Mouse (Mus musculus): ENCODE measurements around the gene Sars2. TPM values are rescaled to one million over a fixed set of nuclear protein-coding genes. Genes with fewer than 3 reads are reported as not detected.

The Sars2 gene
- total RNA-seq, 2 experiments from 2014 or later, result 25.0 to 27.0 TPM

Other genes with a start within 250 kb of the Sars2 start
- not detected for gene Ifnl2, start 231.5 kb upstream of the Sars2 start, total RNA-seq (2021)
- not detected for gene Ifnl3, start 219.2 kb upstream of the Sars2 start, total RNA-seq (2021)
- 100 to 1,000 TPM in 1 of 2 experiments, not detected in 1; 117 TPM for gene Sycn, start 201.1 kb upstream of the Sars2 start, total RNA-seq (2021)
- not detected for gene Nccrp1, start 194.7 kb upstream of the Sars2 start, total RNA-seq (2021)
- gene Samd4b, start 143.8 kb upstream of the Sars2 start, total RNA-seq (2021), result 10 to 100 TPM; 56.0 to 59.0 TPM
- gene Pak4, start 143.8 kb upstream of the Sars2 start, total RNA-seq (2021), result 10 to 100 TPM; 32.0 to 36.6 TPM
- gene Acp7, start 110.7 kb upstream of the Sars2 start, total RNA-seq (2021), result not detected
- 1 to 10 TPM; 2.8 to 4.6 TPM for gene Fbxo27, start 49.1 kb upstream of the Sars2 start, total RNA-seq (2021)
- 10 to 100 TPM; 10.1 to 10.6 TPM for gene Fbxo17, start 25.2 kb upstream of the Sars2 start, total RNA-seq (2021)
- gene Mrps12, start 172 bp upstream of the Sars2 start, total RNA-seq (2021), result 10 to 100 TPM; 59.7 to 63.5 TPM
- gene Ccer2, start 14.2 kb downstream of the Sars2 start, total RNA-seq (2021), result not detected
- 10 to 100 TPM; 62.8 to 66.2 TPM for gene Sirt2, start 24.7 kb downstream of the Sars2 start, total RNA-seq (2021)
- 10 to 100 TPM; 24.6 to 27.3 TPM for gene Nfkbib, start 25.5 kb downstream of the Sars2 start, total RNA-seq (2021)
- 1 to 10 TPM; 2.2 to 4.2 TPM for gene Rinl, start 47.0 kb downstream of the Sars2 start, total RNA-seq (2021)
- 100 to 1,000 TPM; 722 to 725 TPM for gene Hnrnpl, start 66.5 kb downstream of the Sars2 start, total RNA-seq (2021)
- 100 to 1,000 TPM; 327 to 392 TPM for gene Ech1, start 83.2 kb downstream of the Sars2 start, total RNA-seq (2021)
- 10 to 100 TPM; 29.2 to 33.2 TPM for gene Lgals4, start 91.9 kb downstream of the Sars2 start, total RNA-seq (2021)
- gene Lgals7, start 121.9 kb downstream of the Sars2 start, total RNA-seq (2021), result 1 to 10 TPM; 3.9 TPM
- gene Capn12, start 139.4 kb downstream of the Sars2 start, total RNA-seq (2021), result under 1 TPM; 0.11 to 0.17 TPM
- gene Actn4, start 220.3 kb downstream of the Sars2 start, total RNA-seq (2021), result 100 to 1,000 TPM; 220 to 242 TPM
- gene Eif3k, start 239.9 kb downstream of the Sars2 start, total RNA-seq (2021), result 100 to 1,000 TPM; 308 to 312 TPM
- gene Map4k1, start 240.1 kb downstream of the Sars2 start, total RNA-seq (2021), result 1 to 10 TPM; 2.5 to 3.6 TPM